Mouse (Mus musculus): ENCODE measurements around the gene Izumo4. TPM values are rescaled to one million over a fixed set of nuclear protein-coding genes. Genes with fewer than 3 reads are reported as not detected.

Gene Izumo4
- polyA plus RNA-seq, 1 experiment from 2014 or later = 10.9 TPM

DNA sequence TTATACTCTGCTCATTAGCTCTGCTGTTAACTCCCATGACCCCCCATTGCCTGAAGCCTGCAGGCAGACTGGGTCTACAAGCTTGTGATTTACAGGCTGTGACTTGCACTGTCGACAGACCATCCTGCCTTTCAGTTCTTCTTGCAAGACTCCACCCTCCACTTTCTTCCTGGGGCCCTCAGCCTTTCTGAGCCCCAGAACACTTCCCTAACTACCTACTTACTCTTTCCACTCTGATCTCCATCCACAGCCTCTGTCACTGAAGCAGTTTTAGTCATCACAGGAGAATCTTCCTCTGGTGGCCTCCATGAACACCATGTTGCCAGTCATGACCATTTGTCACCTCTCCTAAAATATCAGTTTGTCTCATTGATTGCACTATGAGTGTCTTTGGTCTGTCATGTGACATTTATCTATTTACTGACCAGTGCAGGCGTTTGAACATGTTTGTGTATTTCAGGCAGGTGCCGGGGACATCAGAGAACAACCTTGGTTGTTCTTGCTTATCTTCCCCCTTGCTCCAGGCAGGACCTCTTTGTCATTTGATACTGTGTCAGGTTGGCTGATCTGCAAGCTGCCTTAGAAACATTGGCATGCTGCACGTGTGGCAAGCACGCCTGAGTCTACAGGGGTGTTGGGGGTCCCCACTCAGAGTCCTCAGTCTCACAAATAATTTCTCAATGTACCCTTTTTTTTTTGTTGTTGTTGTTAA, 38.3 kb upstream of the Izumo4 start:
- no peak for DNase-seq (ENCODE audit: extremely low spot score, low spot score)
- peaks cover 48% of the 10 kb centered on the region for H3K4me1 ChIP-seq
- H3K36me3 ChIP-seq (replicated peaks) = peaks cover 37% of the 10 kb centered on the region
- no peaks in the 10 kb centered on the region for H3K9me3 ChIP-seq
- 70% methylated on average over 5 of the region's 5 CpGs for WGBS
- H3K27me3 ChIP-seq (ENCODE audit: poor library complexity, severe bottlenecking) = no peaks in the 10 kb centered on the region
- H3K27ac ChIP-seq = 0 out of 2 replicates have a peak overlapping the region, but pooled peaks have one; percentile 16
- peak overlapping the region; percentile 11; the same call in 1 of the 2 replicates for H3K4me3 ChIP-seq

DNA sequence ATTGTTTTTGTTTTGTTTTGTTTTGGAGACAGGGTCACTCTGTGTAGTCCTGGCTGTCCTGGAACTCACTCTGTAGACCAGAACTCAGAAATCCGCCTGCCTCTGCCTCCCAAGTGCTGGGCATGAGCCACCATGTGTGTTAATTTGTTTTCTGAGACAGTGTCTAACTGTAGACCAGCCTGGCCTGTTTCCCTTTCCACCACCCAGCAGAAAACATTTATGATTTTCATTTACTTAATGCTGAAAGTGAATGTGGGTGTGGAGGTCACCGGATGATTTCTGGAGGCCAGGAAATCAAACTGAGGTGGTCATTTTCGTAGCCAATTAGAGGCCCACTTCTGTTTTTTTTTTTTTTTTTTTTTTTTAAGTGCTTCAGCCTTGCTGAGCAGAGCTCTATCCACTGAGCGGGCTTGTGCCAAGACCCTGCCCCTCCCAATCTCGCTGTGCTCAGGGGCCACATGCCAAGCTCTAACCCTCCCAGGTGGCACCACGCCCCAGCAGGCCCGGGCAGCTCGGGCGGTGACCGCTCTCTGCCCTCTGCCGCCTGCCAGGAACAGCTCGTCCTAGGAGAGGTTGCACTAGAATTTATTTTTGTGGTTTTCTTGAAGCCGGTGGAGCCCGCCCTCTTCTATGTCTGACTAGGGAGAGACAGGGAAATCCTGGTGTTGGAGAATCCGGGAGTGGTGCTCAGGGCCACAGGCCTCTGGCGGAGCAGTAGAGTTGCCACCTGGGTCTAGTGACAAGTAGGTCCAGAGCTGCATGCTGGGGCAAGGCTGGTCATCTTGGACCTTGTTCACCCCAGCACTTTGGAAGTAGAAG, 37.6 kb upstream of the Izumo4 start:
- DNase-seq (ENCODE audit: extremely low spot score, low spot score) = no peak
- Histone ChIP-seq H3K4me3 (peak overlapping the region; percentile 14; the same call in 1 of the 2 replicates), H3K9me3 (no peaks in the 10 kb centered on the region), H3K27me3 (ENCODE audit: poor library complexity, severe bottlenecking) (no peaks in the 10 kb centered on the region), H3K4me1 (peaks cover 42% of the 10 kb centered on the region), H3K36me3 (replicated peaks) (peaks cover 44% of the 10 kb centered on the region), H3K27ac (peak overlapping the region; percentile 56; the same call in 1 of the 2 replicates)
- 58% methylated on average over 16 of the region's 16 CpGs for WGBS

DNA sequence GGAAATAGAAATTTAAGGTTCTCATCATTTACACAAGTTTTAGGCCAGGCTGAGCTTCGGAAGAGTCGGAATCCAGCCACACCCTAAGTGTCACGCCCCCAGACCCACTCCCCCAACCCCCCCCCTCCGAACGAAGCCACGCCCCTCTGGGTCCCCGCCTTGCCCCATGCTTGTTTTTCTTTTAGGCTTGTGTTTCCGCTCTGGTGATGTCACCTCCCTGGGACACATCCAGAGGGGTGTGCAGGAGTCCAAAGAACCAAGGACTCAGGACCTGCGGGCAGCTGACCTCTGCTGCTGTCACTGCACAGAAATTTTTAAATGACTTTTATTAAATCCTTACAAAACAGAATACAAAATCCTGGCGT, 37.0 kb upstream of the Izumo4 start:
- WGBS = 24% methylated on average over 10 of the region's 10 CpGs

DNA sequence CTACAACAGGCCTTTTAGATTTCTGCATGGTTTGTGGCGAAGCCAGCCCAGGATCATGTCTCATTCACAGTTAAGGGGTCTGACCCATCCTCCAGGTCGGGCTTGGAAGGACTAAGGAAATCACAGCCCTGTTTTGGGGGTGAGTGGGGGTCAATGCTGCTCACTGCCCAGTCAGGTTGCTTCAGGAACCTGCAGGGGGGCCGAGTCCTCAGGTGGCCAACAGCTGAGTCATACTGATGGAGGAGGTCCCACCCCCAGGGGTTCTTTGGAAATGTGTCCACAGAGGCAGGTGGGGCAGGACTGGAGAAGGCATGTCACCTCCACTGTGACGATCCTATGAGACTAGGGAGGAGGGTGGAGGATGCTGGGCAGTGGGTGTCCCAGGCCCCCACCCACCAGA, 36.5 kb upstream of the Izumo4 start:
- no peak for DNase-seq (ENCODE audit: extremely low spot score, low spot score)
- Histone ChIP-seq H3K27ac (0 out of 2 replicates have a peak overlapping the region, but pooled peaks have one; percentile 44), H3K4me1 (peaks cover 42% of the 10 kb centered on the region), H3K9me3 (no peaks in the 10 kb centered on the region), H3K4me3 (no peak overlapping the region), H3K27me3 (ENCODE audit: poor library complexity, severe bottlenecking) (no peaks in the 10 kb centered on the region), H3K36me3 (replicated peaks) (peaks cover 55% of the 10 kb centered on the region)
- 76% methylated on average over 4 of the region's 4 CpGs for WGBS

More for the DNA sequence above, 37.0 kb upstream of the Izumo4 start:
- Histone ChIP-seq H3K27me3 (ENCODE audit: poor library complexity, severe bottlenecking) (no peaks in the 10 kb centered on the region), H3K4me3 (0 out of 2 replicates have a peak overlapping the region, but pooled peaks have one; percentile 14), H3K36me3 (replicated peaks) (peaks cover 50% of the 10 kb centered on the region), H3K27ac (peak overlapping the region; percentile 56; the same call in 1 of the 2 replicates), H3K9me3 (no peaks in the 10 kb centered on the region), H3K4me1 (peaks cover 42% of the 10 kb centered on the region)
- DNase-seq (ENCODE audit: extremely low spot score, low spot score) = no peak

DNA sequence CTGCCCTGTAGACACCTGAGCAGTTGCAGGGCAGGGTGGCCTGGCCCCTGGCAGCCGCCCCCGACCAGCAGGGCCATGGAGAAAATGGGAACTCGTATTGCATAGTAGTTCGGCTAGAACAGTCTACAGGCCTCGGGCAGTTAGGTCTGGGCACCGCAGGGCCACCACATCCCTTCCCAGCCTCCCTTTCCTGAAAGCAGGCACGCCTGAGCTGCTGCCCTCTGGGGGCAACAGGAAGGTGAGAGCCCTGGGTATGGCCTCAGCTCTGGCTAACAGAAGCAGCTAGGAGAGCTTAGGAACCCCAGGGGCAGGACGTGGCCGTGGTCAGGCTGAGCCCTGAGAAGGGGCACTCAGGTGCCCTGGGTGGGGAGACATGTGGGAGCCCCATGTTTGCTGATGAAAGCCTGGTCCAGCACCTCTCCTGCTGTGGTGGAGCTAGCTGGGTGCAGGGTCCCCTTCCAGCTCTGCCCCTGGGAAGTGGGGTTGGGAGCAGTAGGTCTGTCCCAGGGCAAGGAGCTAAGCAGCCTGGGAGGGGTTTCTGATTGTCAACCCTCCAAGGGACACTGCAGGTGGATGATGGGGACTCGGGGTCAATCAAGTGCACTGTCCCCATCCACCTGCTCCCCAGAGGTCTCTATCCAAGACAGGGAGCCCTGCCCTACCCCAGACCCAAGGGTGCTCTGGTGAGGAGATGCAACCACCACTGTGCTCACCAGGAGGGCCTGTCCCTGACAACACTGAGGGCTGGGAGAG, 35.8 kb upstream of the Izumo4 start:
- no peak for DNase-seq (ENCODE audit: extremely low spot score, low spot score)
- WGBS = 74% methylated on average over 10 of the region's 10 CpGs
- Histone ChIP-seq H3K4me1 (peaks cover 40% of the 10 kb centered on the region), H3K36me3 (replicated peaks) (peaks cover 62% of the 10 kb centered on the region), H3K27me3 (ENCODE audit: poor library complexity, severe bottlenecking) (no peaks in the 10 kb centered on the region), H3K9me3 (no peaks in the 10 kb centered on the region), H3K4me3 (no peak overlapping the region; the same call in 1 of the 2 replicates), H3K27ac (no peak overlapping the region)

- Histone ChIP-seq H3K36me3 (replicated peaks) (peaks cover 70% of the 10 kb centered on the region), H3K4me3 (no peak overlapping the region; the same call in 1 of the 2 replicates), H3K4me1 (peaks cover 41% of the 10 kb centered on the region), H3K27me3 (ENCODE audit: poor library complexity, severe bottlenecking) (no peaks in the 10 kb centered on the region), H3K9me3 (no peaks in the 10 kb centered on the region), H3K27ac (no peak overlapping the region)
- 82% methylated on average over 19 of the region's 19 CpGs for WGBS
- no peak for DNase-seq (ENCODE audit: extremely low spot score, low spot score)
These were observed 35.1 kb upstream of the Izumo4 start for GRCm38 (mm10) chr10:80666837-80667412.

DNA sequence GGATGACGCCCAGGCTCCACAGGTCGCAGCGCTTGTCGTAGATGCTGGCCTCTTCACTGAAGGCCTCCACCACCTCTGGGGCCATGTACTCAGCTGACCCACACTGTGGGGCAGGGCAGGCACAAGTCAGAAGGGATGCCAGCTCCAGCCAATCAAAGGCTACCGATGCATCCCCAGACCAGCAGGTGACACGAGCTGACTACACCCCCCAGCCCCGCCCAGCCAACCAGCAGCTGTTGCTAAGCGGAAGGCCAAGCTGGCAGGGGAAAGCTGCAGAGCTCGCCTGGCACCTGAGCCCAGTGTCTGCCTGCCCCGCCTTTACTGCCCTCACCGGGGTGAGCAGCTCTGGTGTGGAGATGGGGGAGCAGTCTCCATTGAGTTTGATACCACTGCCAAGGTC, 33.4 kb upstream of the Izumo4 start:
- H3K4me3 ChIP-seq = no peak overlapping the region
- no peak overlapping the region for H3K27ac ChIP-seq
- 87% methylated on average over 11 of the region's 11 CpGs for WGBS
- H3K9me3 ChIP-seq = no peaks in the 10 kb centered on the region
- peaks cover 87% of the 10 kb centered on the region for H3K36me3 ChIP-seq (replicated peaks)
- DNase-seq (ENCODE audit: extremely low spot score, low spot score) = no peak
- H3K4me1 ChIP-seq = peaks cover 50% of the 10 kb centered on the region
- H3K27me3 ChIP-seq (ENCODE audit: poor library complexity, severe bottlenecking) = no peaks in the 10 kb centered on the region

- Histone ChIP-seq H3K4me3 (no peak overlapping the region), H3K9me3 (no peaks in the 10 kb centered on the region), H3K36me3 (replicated peaks) (peaks cover 91% of the 10 kb centered on the region), H3K27me3 (ENCODE audit: poor library complexity, severe bottlenecking) (no peaks in the 10 kb centered on the region), H3K4me1 (peaks cover 51% of the 10 kb centered on the region), H3K27ac (no peak overlapping the region)
- 92% methylated on average over 12 of the region's 12 CpGs for WGBS
- no peak for DNase-seq (ENCODE audit: extremely low spot score, low spot score)
These were observed 33.0 kb upstream of the Izumo4 start for GRCm38 (mm10) chr10:80669018-80669417.

DNA sequence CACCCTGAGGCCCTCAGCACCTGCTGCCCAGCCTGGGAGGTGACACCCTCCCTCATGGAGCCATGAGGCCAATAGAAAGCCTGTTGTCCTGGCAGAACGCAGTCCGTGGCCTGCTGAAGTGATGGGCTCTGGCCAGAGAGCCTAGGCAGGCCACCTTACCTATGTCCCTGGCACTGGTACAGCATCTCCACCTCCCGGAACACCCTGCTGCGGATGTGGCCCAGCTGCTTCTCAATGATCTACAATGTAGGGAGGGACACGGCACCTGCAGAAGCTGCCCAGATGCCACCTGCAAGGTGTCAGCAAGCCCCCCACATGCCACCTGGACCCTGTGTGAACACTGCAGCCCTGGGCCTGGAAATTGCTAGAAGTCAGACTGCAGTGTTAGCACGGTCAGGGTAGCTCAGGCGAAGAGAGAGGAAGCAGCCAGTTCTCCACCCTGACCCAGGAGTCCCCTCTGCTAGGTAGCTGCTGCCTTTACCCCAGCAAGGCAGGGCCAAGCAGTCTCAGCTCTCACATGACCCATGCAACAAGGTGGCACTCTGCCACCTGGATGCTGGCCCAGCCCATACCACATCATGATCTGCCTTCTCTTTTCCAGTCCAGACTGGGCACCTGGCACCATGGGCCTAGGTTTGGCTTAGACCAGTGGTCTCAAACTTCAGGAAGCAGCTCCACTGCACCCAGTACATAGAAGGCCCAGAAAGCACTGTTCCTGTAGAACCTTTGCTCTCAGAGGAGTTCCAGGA, 32.1 kb upstream of the Izumo4 start:
- H3K4me1 ChIP-seq = peaks cover 53% of the 10 kb centered on the region
- H3K27me3 ChIP-seq (ENCODE audit: poor library complexity, severe bottlenecking) = no peaks in the 10 kb centered on the region
- no peak overlapping the region for H3K4me3 ChIP-seq
- no peak overlapping the region for H3K27ac ChIP-seq
- no peaks in the 10 kb centered on the region for H3K9me3 ChIP-seq
- H3K36me3 ChIP-seq (replicated peaks) = peaks cover 92% of the 10 kb centered on the region
- WGBS = 93% methylated on average over 7 of the region's 7 CpGs
- no peak for DNase-seq (ENCODE audit: extremely low spot score, low spot score)

DNA sequence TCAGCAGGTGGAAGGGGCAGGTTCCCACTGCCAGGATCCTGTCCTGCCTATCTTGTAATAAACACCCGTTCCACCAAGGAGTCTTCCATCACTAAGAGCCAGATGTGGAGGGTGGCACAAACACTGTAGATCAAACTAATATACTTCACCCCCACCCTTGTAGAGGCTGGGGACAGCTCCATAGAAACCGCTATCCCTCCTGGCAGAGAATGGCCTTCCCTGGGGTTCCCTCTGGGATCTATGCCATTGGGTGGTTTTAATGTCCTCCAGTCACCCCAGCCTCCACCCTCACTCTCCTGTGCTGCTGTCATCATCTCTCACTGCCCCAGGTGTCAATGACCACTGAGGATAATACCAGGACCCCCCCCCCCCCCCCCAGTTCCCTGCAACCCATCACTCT, 31.5 kb upstream of the Izumo4 start:
- no peak for DNase-seq (ENCODE audit: extremely low spot score, low spot score)
- Histone ChIP-seq H3K27ac (no peak overlapping the region), H3K9me3 (no peaks in the 10 kb centered on the region), H3K27me3 (ENCODE audit: poor library complexity, severe bottlenecking) (no peaks in the 10 kb centered on the region), H3K4me1 (peaks cover 53% of the 10 kb centered on the region), H3K4me3 (no peak overlapping the region), H3K36me3 (replicated peaks) (peaks cover 87% of the 10 kb centered on the region)
- WGBS = 93% methylated on average over 2 of the region's 2 CpGs

DNA sequence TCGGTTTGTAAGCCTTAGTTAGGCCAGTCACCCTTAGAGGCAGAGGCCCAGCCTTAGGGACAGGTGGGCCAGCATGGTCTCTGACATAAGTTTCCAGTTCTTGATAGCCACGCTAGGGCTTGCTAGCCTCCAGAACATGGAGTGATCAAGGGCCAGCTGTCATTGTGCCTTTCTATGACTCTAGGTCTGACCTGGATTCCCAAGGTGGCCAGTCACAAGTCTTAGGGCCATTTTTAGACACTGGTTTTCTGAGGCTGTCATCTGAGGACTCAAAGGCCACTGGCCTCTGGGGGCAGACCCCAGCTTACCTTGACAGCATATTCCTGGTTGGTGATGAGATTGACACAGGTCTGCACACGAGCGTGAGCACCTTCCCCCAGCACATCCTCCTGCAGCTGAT, 30.7 kb upstream of the Izumo4 start:
- no peak for DNase-seq (ENCODE audit: extremely low spot score, low spot score)
- peak overlapping the region; percentile 2; the same call in 1 of the 2 replicates for H3K4me3 ChIP-seq
- no peak overlapping the region for H3K27ac ChIP-seq
- no peaks in the 10 kb centered on the region for H3K27me3 ChIP-seq (ENCODE audit: poor library complexity, severe bottlenecking)
- peaks cover 46% of the 10 kb centered on the region for H3K4me1 ChIP-seq
- 90% methylated on average over 4 of the region's 4 CpGs for WGBS
- H3K9me3 ChIP-seq = no peaks in the 10 kb centered on the region
- H3K36me3 ChIP-seq (replicated peaks) = peaks cover 79% of the 10 kb centered on the region
